Mouse (Mus musculus) thymus, adult 2 months (tissue): ENCODE data around the gene E330017A01Rik.

ENCODE experiments used
- CTCF ChIP-seq: fragments of 200-500 bp; IDR thresholded peaks from 2 replicates; pipeline ENCODE4 v1.5.1; 2012; ENCODE audit warnings: mild to moderate bottlenecking, control low read depth, low read length, moderate library complexity, borderline replicate concordance; ENCODE audit not compliant: control insufficient read depth, poor library complexity, insufficient read depth; ENCODE audit errors: extremely low read depth
- POLR2A ChIP-seq: fragments of 200-500 bp; IDR thresholded peaks from 2 replicates; pipeline ENCODE4 v1.6.1; 2012; ENCODE audit warnings: mild to moderate bottlenecking, low read length, control low read depth, moderate library complexity; ENCODE audit not compliant: control insufficient read depth, poor library complexity, insufficient read depth; ENCODE audit errors: extremely low read depth

- TF ChIP-seq CTCF (no peak), POLR2A (no peak)
These were observed 40.1 kb upstream of the E330017A01Rik start for GRCm38 (mm10) chr16:58678660-58679059.
